Mouse (Mus musculus): ENCODE measurements around the gene Nhsl1.

DNA sequence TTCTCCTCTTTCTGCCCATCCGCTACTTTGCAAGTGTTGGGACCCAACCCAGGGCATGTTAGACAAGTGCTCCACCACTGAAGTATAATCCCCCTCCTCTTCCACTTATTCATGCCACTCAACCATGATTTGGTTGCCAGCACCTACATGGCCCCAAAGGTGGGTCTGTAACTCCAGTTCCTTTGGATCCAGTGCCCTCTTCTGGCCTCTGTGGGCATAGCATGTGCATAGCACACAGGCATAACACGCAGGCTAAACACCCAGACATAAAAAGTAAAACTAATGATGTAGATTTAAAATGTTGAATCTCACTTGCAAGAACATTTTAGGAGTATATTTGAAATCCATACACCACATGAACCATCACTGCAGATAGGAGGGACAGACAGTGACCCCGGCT, 110.7 kb downstream of the Nhsl1 start:
- TF ChIP-seq POLR2A (IDR thresholded peaks at IDR 0.05; ENCODE audit: borderline replicate concordance, low read depth, low read length), result no peak
- peak; percentile 28; the same call in 1 of the 2 replicates for TF ChIP-seq CTCF (IDR thresholded peaks at IDR 0.05; ENCODE audit: low read depth, low read length)
